Mouse (Mus musculus) hindbrain, embryonic 15.5 days (tissue): ENCODE data around the gene Cadm3. TPM values are rescaled to one million over a fixed set of nuclear protein-coding genes. Genes with fewer than 3 reads are reported as not detected.

ENCODE experiments used
- ATAC-seq: fragments of 200-750 bp; cut with Nextera tagmentation; 2 replicates; pipeline ENCODE4 v1.8.0; 2017; ENCODE audit warnings: low read depth, moderate number of reproducible peaks, moderate TSS enrichment; ENCODE audit not compliant: low FRiP score
- H3K27ac ChIP-seq: fragments of 300-500 bp; sonication (generic); replicated peaks from 2 replicates; pipeline ENCODE4 v1.5.1; 2015; ENCODE audit warnings: mild to moderate bottlenecking, inconsistent platforms
- H3K27me3 ChIP-seq: fragments of 300-500 bp; sonication (generic); 2 replicates; pipeline ENCODE4 v1.6.1; 2015; ENCODE audit warnings: control low read depth, inconsistent platforms
- H3K36me3 ChIP-seq: fragments of 300-500 bp; sonication (generic); 2 replicates; pipeline ENCODE4 v1.6.1; 2015; ENCODE audit warnings: control low read depth, inconsistent platforms
- H3K4me1 ChIP-seq: fragments of 300-500 bp; sonication (generic); replicated peaks from 2 replicates; pipeline ENCODE4 v1.6.1; 2015; ENCODE audit warnings: control low read depth, inconsistent platforms
- H3K4me2 ChIP-seq: fragments of 300-500 bp; sonication (generic); 2 replicates; pipeline ENCODE4 v1.6.1; 2015; ENCODE audit warnings: moderate library complexity, mild to moderate bottlenecking, inconsistent platforms
- H3K4me3 ChIP-seq: fragments of 300-500 bp; sonication (generic); 2 replicates; pipeline ENCODE4 v1.5.1; 2015; ENCODE audit warnings: mild to moderate bottlenecking, inconsistent platforms
- H3K9ac ChIP-seq: fragments of 300-500 bp; sonication (generic); 2 replicates; pipeline ENCODE4 v1.6.1; 2015; ENCODE audit warnings: inconsistent platforms
- H3K9me3 ChIP-seq: fragments of 300-500 bp; sonication (generic); 2 replicates; pipeline ENCODE4 v1.6.1; 2016; ENCODE audit warnings: control low read depth, inconsistent platforms
- WGBS: fragments of 180-500 bp; shearing (Covaris S2); methylation state at CpG from one replicate; pipeline ENCODE4 v1.1.7; 2015; 5-methylcytosine and 5-hydroxymethylcytosine counted together
- polyA plus RNA-seq: library from polyadenylated mRNA; unstranded; fragments of >200 nt; fragmentation: Nextera tagmentation; extraction: Ambion mirVana; gene quantifications from 2 replicates; pipeline ENCODE4 v1.2.1, GENCODE M21; 2015

Gene Cadm3
- polyA plus RNA-seq, 1 experiment from 2014 or later, result 81.5 TPM

GRCm38 (mm10) chr1:173374020-173374419 lies 6.5 kb upstream of the Cadm3 start:
- 85% methylated on average over 7 of the region's 7 CpGs for WGBS
- no peaks in the 10 kb centered on the region for H3K36me3 ChIP-seq

GRCm38 (mm10) chr1:173371586-173371985 lies 4.1 kb upstream of the Cadm3 start:
- H3K27me3 ChIP-seq, result no peaks in the 10 kb centered on the region
- H3K27ac ChIP-seq, result no peak overlapping the region
- ATAC-seq, result no peak
- no peaks in the 10 kb centered on the region for H3K9me3 ChIP-seq
- H3K9ac ChIP-seq, result no peak overlapping the region
- H3K4me2 ChIP-seq, result no peak overlapping the region
- no peak overlapping the region for H3K4me3 ChIP-seq
- H3K36me3 ChIP-seq, result no peaks in the 10 kb centered on the region
- WGBS, result 66% methylated on average over 6 of the region's 6 CpGs
- peaks cover 7% of the 10 kb centered on the region for H3K4me1 ChIP-seq

More at GRCm38 (mm10) chr1:173374020-173374419, 6.5 kb upstream of the Cadm3 start:
- H3K4me2 ChIP-seq, result no peak overlapping the region
- no peak for ATAC-seq
- no peak overlapping the region for H3K9ac ChIP-seq
- H3K27me3 ChIP-seq, result no peaks in the 10 kb centered on the region
- H3K9me3 ChIP-seq, result no peaks in the 10 kb centered on the region
- no peak overlapping the region for H3K27ac ChIP-seq
- H3K4me1 ChIP-seq, result no peaks in the 10 kb centered on the region; the same call in 1 of the 2 replicates
- H3K4me3 ChIP-seq, result no peak overlapping the region

- WGBS, result 48% methylated on average over 6 of the region's 6 CpGs
- no peak overlapping the region for H3K27ac ChIP-seq
- no peak overlapping the region for H3K4me2 ChIP-seq
Measured at GRCm38 (mm10) chr1:173370456-173370855, 3.0 kb upstream of the Cadm3 start.

GRCm38 (mm10) chr1:173369611-173370010 lies 2.1 kb upstream of the Cadm3 start:
- Histone ChIP-seq H3K4me3 (no peak overlapping the region), H3K9me3 (no peaks in the 10 kb centered on the region), H3K36me3 (no peaks in the 10 kb centered on the region), H3K4me1 (peaks cover 24% of the 10 kb centered on the region), H3K27me3 (no peaks in the 10 kb centered on the region), H3K9ac (no peak overlapping the region), H3K4me2 (no peak overlapping the region), H3K27ac (no peak overlapping the region)
- ATAC-seq, result no peak
- WGBS, result 73% methylated on average over 2 of the region's 2 CpGs

More at GRCm38 (mm10) chr1:173370456-173370855, 3.0 kb upstream of the Cadm3 start:
- H3K9me3 ChIP-seq, result no peaks in the 10 kb centered on the region
- H3K9ac ChIP-seq, result no peak overlapping the region
- no peaks in the 10 kb centered on the region for H3K36me3 ChIP-seq
- no peak for ATAC-seq
- no peaks in the 10 kb centered on the region for H3K27me3 ChIP-seq
- H3K4me3 ChIP-seq, result no peak overlapping the region
- H3K4me1 ChIP-seq, result peaks cover 16% of the 10 kb centered on the region

- H3K4me2 ChIP-seq, result peak overlapping the region; percentile 77
- peak overlapping the region; percentile 79 for H3K4me3 ChIP-seq
- peak overlapping the region; percentile 95 for H3K9ac ChIP-seq
- H3K9me3 ChIP-seq, result no peaks in the 10 kb centered on the region
- peak overlapping the region; percentile 94 for H3K27ac ChIP-seq
- H3K27me3 ChIP-seq, result no peaks in the 10 kb centered on the region
- no peaks in the 10 kb centered on the region for H3K36me3 ChIP-seq
- ATAC-seq, result peak; percentile 71
- peaks cover 39% of the 10 kb centered on the region for H3K4me1 ChIP-seq
- 0% methylated on average over 31 of the region's 31 CpGs for WGBS
Measured at GRCm38 (mm10) chr1:173366701-173367355, 667 bp downstream of the Cadm3 start.

GRCm38 (mm10) chr1:173365970-173366409 lies 1.5 kb downstream of the Cadm3 start:
- Histone ChIP-seq H3K9me3 (no peaks in the 10 kb centered on the region), H3K4me3 (peak overlapping the region; percentile 79), H3K27ac (peak overlapping the region; percentile 94), H3K27me3 (no peaks in the 10 kb centered on the region), H3K9ac (peak overlapping the region; percentile 95), H3K4me2 (peak overlapping the region; percentile 77), H3K4me1 (peaks cover 39% of the 10 kb centered on the region), H3K36me3 (no peaks in the 10 kb centered on the region)
- peak; percentile 44 for ATAC-seq
- 2% methylated on average over 13 of the region's 13 CpGs for WGBS

GRCm38 (mm10) chr1:173364125-173364800 lies 3.2 kb downstream of the Cadm3 start:
- no peaks in the 10 kb centered on the region for H3K9me3 ChIP-seq
- 81% methylated on average over 4 of the region's 4 CpGs for WGBS
- no peak overlapping the region for H3K9ac ChIP-seq
- no peaks in the 10 kb centered on the region for H3K36me3 ChIP-seq
- no peaks in the 10 kb centered on the region for H3K27me3 ChIP-seq
- ATAC-seq, result no peak
- no peak overlapping the region for H3K4me3 ChIP-seq
- H3K27ac ChIP-seq, result no peak overlapping the region
- H3K4me1 ChIP-seq, result peaks cover 56% of the 10 kb centered on the region
- peak overlapping the region; percentile 77; the same call in 1 of the 2 replicates for H3K4me2 ChIP-seq

- Histone ChIP-seq H3K4me2 (no peak overlapping the region), H3K27ac (no peak overlapping the region), H3K27me3 (no peaks in the 10 kb centered on the region), H3K9ac (no peak overlapping the region), H3K36me3 (no peaks in the 10 kb centered on the region), H3K4me1 (peaks cover 64% of the 10 kb centered on the region), H3K4me3 (no peak overlapping the region), H3K9me3 (no peaks in the 10 kb centered on the region)
- ATAC-seq, result no peak
- 93% methylated on average over 2 of the region's 2 CpGs for WGBS
Measured at GRCm38 (mm10) chr1:173363436-173363835, 4.1 kb downstream of the Cadm3 start.

- no peak for ATAC-seq
- WGBS, result 50% methylated on average over 6 of the region's 6 CpGs
- H3K4me1 ChIP-seq, result peaks cover 60% of the 10 kb centered on the region
Measured at GRCm38 (mm10) chr1:173361651-173362050, 5.8 kb downstream of the Cadm3 start.

GRCm38 (mm10) chr1:173359590-173360290 lies 7.8 kb downstream of the Cadm3 start:
- ATAC-seq, result no peak
- 0 out of 2 replicates have a peak overlapping the region, but pooled peaks have one; percentile 13 for H3K27ac ChIP-seq
- peaks cover 52% of the 10 kb centered on the region for H3K4me1 ChIP-seq

More at GRCm38 (mm10) chr1:173361651-173362050, 5.8 kb downstream of the Cadm3 start:
- Histone ChIP-seq H3K4me3 (no peak overlapping the region), H3K36me3 (0 out of 2 replicates have a peak, but pooled peaks cover 6% of the 10 kb centered on the region), H3K27me3 (no peaks in the 10 kb centered on the region), H3K27ac (no peak overlapping the region), H3K9ac (no peak overlapping the region), H3K9me3 (no peaks in the 10 kb centered on the region), H3K4me2 (no peak overlapping the region)

GRCm38 (mm10) chr1:173357799-173358198 lies 9.7 kb downstream of the Cadm3 start:
- Histone ChIP-seq H3K27me3 (no peaks in the 10 kb centered on the region), H3K27ac (no peak overlapping the region), H3K4me2 (no peak overlapping the region), H3K36me3 (peaks cover 6% of the 10 kb centered on the region; the same call in 1 of the 2 replicates), H3K9ac (no peak overlapping the region), H3K4me1 (peaks cover 36% of the 10 kb centered on the region), H3K4me3 (no peak overlapping the region), H3K9me3 (no peaks in the 10 kb centered on the region)
- ATAC-seq, result no peak
- 46% methylated on average over 4 of the region's 4 CpGs for WGBS

More at GRCm38 (mm10) chr1:173359590-173360290, 7.8 kb downstream of the Cadm3 start:
- Histone ChIP-seq H3K9ac (no peak overlapping the region), H3K9me3 (no peaks in the 10 kb centered on the region), H3K4me2 (no peak overlapping the region), H3K27me3 (no peaks in the 10 kb centered on the region), H3K36me3 (peaks cover 6% of the 10 kb centered on the region; the same call in 1 of the 2 replicates), H3K4me3 (no peak overlapping the region)
- WGBS, result 45% methylated on average over 4 of the region's 4 CpGs

GRCm38 (mm10) chr1:173356699-173357098 lies 10.8 kb downstream of the Cadm3 start:
- WGBS, result 84% methylated on average over 2 of the region's 2 CpGs
- Histone ChIP-seq H3K36me3 (peaks cover 6% of the 10 kb centered on the region; the same call in 1 of the 2 replicates), H3K4me3 (no peak overlapping the region), H3K4me2 (no peak overlapping the region), H3K27ac (no peak overlapping the region), H3K9ac (no peak overlapping the region), H3K4me1 (peaks cover 36% of the 10 kb centered on the region), H3K9me3 (no peaks in the 10 kb centered on the region), H3K27me3 (no peaks in the 10 kb centered on the region)
- ATAC-seq, result no peak
